Mouse (Mus musculus): ENCODE measurements around the gene Wnt3a.

Wnt3a gene

DNA sequence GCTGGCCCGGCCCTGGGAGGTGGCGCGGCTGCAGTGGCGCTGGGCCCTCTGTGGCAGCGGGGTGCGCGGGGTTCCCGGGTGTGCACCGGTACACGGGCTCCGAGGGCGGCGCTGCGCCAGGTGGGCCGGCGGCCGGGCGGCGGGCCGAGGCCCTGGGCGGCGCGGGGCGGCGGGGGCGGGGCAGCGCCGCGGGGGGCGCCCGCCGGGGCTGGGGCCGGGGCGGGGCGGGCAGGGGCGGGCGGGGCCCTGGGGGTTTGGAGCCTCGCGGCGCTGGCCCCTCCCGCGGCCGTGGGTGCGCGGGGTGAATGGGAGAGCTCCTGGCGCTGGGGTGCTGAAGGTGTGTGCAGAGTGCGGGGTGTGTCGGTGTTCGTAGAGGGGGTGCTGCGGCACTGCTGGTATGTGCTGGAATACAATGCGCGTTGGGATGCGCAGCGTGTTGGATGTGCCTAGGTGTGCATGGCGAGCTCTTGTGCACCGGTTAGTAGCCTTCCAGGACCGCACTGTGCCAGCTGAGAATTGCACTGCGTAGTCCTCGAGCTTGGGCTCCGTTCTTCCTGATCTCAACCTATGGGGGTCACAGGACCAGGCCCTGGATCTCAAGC, at the start of gene Wnt3a:
Wnt3a (minus strand) TSS at position 51 of the 602 bp plus-strand sequence.
- no peak for DNase-seq (ENCODE audit: low spot score)

GRCm38 (mm10) chr11:59338736-59339120, 48.2 kb upstream of the Wnt3a start:
- no peak for DNase-seq (ENCODE audit: low spot score)

- DNase-seq (ENCODE audit: low spot score): no peak
Measured at GRCm38 (mm10) chr11:59337955-59338735, 47.6 kb upstream of the Wnt3a start.

- no peak for DNase-seq (ENCODE audit: low spot score)
Measured at GRCm38 (mm10) chr11:59336381-59336780, 45.8 kb upstream of the Wnt3a start.

- no peak for DNase-seq (ENCODE audit: low spot score)
Measured at GRCm38 (mm10) chr11:59335942-59336341, 45.4 kb upstream of the Wnt3a start.

GRCm38 (mm10) chr11:59335150-59335549, 44.6 kb upstream of the Wnt3a start:
- no peak for DNase-seq (ENCODE audit: low spot score)

GRCm38 (mm10) chr11:59332938-59333337, 42.4 kb upstream of the Wnt3a start:
- no peak for DNase-seq (ENCODE audit: low spot score)

DNA sequence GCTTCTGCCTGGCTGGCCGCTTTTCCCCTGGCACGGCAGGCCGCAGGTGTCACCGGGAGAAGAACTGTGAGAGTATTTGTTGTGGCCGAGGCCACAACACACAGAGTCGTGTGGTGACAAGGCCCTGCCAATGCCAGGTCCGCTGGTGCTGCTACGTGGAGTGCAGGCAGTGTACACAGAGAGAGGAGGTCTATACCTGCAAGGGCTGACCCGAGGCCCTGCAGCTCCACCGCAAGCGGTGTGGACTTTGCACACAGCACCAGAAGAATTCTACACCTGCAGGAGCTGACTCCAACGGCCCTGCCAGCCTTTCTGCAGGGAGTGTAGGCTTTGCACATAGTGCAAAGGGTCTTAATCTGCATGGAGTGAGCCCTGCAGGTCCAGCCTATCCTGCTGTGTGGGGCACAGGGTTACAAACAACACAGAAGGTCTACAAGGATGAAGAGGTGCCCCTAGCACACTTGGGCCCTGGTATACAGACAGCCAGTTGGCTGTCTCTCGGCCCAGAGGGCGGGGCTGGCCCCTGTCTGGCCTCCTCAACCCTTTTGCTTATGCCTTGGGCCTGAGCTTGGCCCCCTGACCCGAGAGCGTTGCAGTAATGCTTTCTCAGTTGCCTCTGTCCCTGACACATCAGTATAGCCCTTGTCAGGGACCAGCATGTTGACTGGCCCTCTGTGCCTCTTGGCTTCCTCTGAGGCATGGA, 40.8 kb upstream of the Wnt3a start:
- no peak for DNase-seq (ENCODE audit: low spot score)

GRCm38 (mm10) chr11:59330560-59330959, 40.0 kb upstream of the Wnt3a start:
- DNase-seq (ENCODE audit: low spot score): no peak

DNA sequence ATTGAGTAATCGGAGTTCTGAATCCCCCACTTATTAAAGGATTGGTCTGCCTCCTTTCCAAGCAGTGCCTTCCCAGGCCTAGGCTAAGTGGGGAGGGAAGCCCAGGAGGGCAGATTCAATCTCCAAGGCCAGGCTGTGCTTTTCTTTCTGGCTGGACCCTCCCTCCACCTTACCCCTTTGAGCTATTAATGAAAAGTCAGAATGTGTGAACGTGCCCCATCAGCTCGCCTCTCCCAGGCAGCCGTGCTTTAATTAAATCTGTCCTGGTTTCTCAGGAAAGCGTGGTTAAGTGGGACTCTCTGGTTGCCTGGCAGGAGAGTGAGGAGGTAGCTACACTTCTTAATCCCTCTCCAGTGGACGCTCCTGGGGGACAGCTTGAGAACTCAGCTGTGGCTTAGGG, 39.1 kb upstream of the Wnt3a start:
- no peak for DNase-seq (ENCODE audit: low spot score)

DNA sequence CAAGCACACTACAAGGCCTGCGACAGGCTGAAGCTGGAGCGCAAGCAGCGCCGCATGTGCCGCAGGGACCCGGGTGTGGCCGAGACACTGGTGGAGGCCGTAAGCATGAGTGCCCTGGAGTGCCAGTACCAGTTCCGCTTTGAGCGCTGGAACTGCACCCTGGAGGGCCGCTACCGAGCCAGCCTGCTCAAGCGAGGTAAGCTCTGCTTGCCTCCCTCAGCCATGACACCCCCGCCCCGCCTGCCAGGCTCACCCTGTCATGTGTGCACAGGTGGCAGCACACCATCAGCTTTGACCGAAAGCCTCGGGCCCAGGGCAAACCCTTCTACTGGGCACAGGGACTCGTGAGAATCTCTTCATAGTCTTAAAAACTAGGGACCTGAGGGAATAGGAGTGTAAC, 37.1 kb upstream of the Wnt3a start:
- DNase-seq (ENCODE audit: low spot score): no peak

GRCm38 (mm10) chr11:59324777-59325176, 34.2 kb upstream of the Wnt3a start:
- no peak for DNase-seq (ENCODE audit: low spot score)

DNA sequence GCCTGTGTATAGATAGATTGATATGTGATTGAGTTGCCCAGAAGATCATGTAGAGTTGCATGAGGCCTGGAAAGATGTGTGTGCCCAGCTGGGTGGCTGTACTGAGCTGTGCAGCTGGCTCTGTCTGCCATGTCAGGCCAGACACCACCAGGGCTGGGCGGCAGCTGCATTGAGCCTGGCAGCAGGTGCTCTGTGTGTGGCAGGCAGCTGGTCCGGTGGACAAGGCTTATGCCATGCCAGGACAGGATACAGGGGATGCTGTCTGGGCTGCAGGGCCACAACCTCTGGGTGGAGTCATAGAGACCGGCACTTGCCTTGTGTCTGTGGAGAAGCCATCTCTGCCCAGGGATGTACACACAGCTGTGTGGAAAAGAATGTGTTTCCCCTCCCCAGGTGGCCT, 32.4 kb upstream of the Wnt3a start:
- DNase-seq (ENCODE audit: low spot score): no peak

DNA sequence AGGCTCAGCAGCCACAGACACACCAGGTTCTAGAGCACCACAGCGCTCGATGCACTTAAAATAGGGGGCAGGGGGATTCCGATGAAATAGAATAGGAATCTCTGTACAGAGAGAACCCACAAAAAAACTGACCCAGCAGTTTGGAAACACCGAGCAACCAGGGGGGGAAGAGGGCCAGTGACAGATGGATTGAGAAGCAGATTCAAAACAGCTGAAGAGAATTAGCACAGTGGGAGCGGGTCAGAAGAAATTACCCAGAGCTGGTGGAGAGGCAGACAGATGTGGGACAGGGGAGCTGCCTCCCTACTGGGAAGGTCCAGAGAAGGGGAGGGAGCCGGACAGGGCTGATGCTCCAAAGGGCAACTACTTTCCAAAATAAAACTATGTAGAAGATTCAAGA, 26.0 kb upstream of the Wnt3a start:
- no peak for DNase-seq (ENCODE audit: low spot score)

DNA sequence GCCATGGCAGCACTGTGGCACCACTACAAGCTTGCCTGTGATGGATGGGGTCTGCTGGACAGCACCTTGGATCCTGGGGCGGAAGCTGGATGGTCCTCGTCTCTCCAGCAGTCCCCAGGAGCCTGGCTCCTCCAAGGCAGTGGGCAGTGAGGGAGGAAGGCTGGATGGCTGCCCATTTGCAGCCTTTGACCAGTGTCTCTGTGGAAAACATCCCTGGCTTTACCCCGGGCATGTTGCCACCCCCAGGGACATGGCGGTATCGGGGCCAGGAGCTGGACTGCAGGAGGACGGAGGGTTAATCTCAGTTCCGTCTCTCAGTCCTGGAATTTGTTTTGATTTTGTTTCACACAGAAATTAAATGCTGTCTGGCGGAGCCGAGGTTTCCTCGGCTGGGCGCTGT, 23.4 kb upstream of the Wnt3a start:
- no peak for DNase-seq (ENCODE audit: low spot score)

- no peak for DNase-seq (ENCODE audit: low spot score)
Measured at GRCm38 (mm10) chr11:59313029-59313811, 22.7 kb upstream of the Wnt3a start.

- DNase-seq (ENCODE audit: low spot score): no peak
Measured at GRCm38 (mm10) chr11:59312501-59312900, 21.9 kb upstream of the Wnt3a start.

GRCm38 (mm10) chr11:59312060-59312459, 21.5 kb upstream of the Wnt3a start:
- DNase-seq (ENCODE audit: low spot score): no peak

- DNase-seq (ENCODE audit: low spot score): no peak
Measured at GRCm38 (mm10) chr11:59309976-59310375, 19.4 kb upstream of the Wnt3a start.

GRCm38 (mm10) chr11:59309106-59309805, 18.7 kb upstream of the Wnt3a start:
- no peak for DNase-seq (ENCODE audit: low spot score)

GRCm38 (mm10) chr11:59308625-59309024, 18.1 kb upstream of the Wnt3a start:
- DNase-seq (ENCODE audit: low spot score): no peak

DNA sequence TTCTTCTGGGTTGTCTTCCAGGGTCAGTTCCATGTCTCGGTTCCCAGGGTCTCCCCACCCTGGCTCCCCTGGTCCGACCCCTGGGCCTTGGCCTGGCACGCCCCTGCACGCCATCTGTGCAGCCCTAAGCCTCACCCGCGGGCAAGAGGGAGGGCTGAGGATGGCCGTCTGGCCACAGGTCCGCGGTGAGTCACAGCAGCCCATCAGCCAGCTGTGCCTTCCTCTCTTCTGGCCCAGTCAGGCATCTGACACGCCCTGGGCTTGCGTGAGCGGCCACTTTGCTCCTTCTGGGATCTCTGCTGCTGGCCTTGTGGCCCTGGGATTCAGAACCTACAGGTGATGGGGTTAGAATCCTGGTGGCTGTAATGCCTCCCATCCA, 17.6 kb upstream of the Wnt3a start:
- DNase-seq (ENCODE audit: low spot score): no peak
